Mouse (Mus musculus): Measurements from ENCODE around the gene Myo1e. TPM values are rescaled to one million over a fixed set of nuclear protein-coding genes. Genes with fewer than 3 reads are reported as not detected.

Gene Myo1e
- polyA plus RNA-seq, 1 experiment from 2014 or later = 11.2 TPM

DNA sequence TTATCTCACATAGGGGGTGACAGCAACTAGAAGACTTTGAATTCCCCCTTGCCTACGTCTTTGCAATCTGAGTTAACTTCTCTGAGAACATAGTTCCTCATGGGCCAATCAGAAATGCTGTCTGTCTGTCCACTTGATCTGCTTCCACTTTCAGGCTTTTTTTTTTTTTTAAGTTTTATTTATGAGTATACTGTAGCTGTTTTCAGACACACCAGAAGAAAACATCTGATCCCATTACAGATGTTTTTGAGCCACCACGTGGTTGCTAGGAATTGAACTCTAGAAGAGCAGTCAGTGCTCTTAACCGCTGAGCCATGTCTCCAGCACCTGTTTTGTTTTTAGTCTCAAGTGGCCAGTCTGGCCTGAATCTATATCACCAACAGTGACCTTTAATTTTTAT is 32.1 kb downstream of the Myo1e start:
- Histone ChIP-seq H3K36me3 (ENCODE audit: control insufficient read depth, insufficient read depth, low read length) (no peaks in the 10 kb centered on the region), H3K4me3 (ENCODE audit: control insufficient read depth in 1 of 2, insufficient read depth in 1 of 2, low read depth in 1 of 2, low read length in 2 of 2) (no peak overlapping the region), H3K27ac (replicated peaks in 1 of 2; ENCODE audit: control insufficient read depth in 1 of 2, insufficient read depth in 1 of 2, low read depth in 2 of 2, low read length in 2 of 2) (no peak overlapping the region), H3K27me3 (ENCODE audit: control insufficient read depth, insufficient read depth, low read length) (no peaks in the 10 kb centered on the region), H3K9ac (ENCODE audit: low read length) (no peak overlapping the region), H3K9me3 (ENCODE audit: control insufficient read depth, low read length) (no peaks in the 10 kb centered on the region), H3K4me1 (ENCODE audit: control insufficient read depth in 2 of 2, insufficient read depth in 2 of 2, low read length in 2 of 2) (peaks cover 13 to 19% of the 10 kb centered on the region in 2 experiments), H3K4me2 (ENCODE audit: low read length) (no peak overlapping the region)
- WGBS = 73% methylated on average over 3 of the region's 3 CpGs
- no peak for ATAC-seq (ENCODE audit: insufficient number of reproducible peaks, insufficient read depth, low FRiP score, low read depth)

DNA sequence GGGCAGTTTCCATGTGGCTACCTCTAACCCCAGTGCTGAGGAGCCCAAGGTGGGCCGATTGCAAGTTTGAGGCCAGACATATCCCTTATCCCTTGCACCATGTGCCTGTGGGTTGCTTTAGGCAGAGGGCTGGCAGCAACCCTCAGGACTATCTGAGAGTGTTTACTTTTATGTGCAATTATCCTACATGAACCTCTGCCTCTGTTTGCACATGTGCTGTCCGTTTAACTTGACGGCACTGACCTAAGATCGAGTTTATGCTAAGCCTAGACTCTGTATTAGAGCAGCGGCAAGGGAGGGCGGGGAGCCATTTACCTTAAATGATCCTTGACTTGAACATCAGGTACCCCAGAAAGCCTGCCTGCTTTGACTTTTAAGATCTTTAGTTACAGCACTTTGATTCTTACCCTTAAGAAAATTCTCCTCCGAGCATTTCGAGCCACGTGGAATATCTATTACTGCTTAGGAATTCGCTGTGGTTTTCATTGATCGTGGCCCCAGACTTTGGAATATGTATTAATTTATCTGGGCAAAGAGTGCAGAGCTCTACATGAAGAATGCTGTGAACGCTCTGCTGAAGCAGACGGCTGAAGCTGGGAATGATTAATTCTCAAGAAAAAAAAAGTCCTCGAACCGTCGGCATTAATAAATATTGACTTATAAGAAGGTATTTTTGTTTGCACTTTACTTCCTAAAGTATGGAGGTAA is 33.7 kb downstream of the Myo1e start:
- 89% methylated on average over 16 of the region's 16 CpGs for WGBS

GRCm38 (mm10) chr9:70241411-70241961 is 34.3 kb downstream of the Myo1e start:
- peaks cover 17 to 25% of the 10 kb centered on the region in 2 experiments for H3K4me1 ChIP-seq (ENCODE audit: control insufficient read depth in 2 of 2, insufficient read depth in 2 of 2, low read length in 2 of 2)
- no peaks in the 10 kb centered on the region for H3K9me3 ChIP-seq (ENCODE audit: control insufficient read depth, low read length)
- H3K4me3 ChIP-seq (ENCODE audit: control insufficient read depth in 1 of 2, insufficient read depth in 1 of 2, low read depth in 1 of 2, low read length in 2 of 2) = no peak overlapping the region
- 67% methylated on average over 8 of the region's 8 CpGs for WGBS
- H3K36me3 ChIP-seq (ENCODE audit: control insufficient read depth, insufficient read depth, low read length) = no peaks in the 10 kb centered on the region
- H3K4me2 ChIP-seq (ENCODE audit: low read length) = no peak overlapping the region
- ATAC-seq (ENCODE audit: insufficient number of reproducible peaks, insufficient read depth, low FRiP score, low read depth) = no peak
- H3K9ac ChIP-seq (ENCODE audit: low read length) = no peak overlapping the region
- H3K27me3 ChIP-seq (ENCODE audit: control insufficient read depth, insufficient read depth, low read length) = no peaks in the 10 kb centered on the region
- peak overlapping the region in 1 of 2 experiments; percentile 55; a peak in 1 of 4 replicates for H3K27ac ChIP-seq (replicated peaks in 1 of 2; ENCODE audit: control insufficient read depth in 1 of 2, insufficient read depth in 1 of 2, low read depth in 2 of 2, low read length in 2 of 2)

More for the DNA sequence above, 33.7 kb downstream of the Myo1e start:
- Histone ChIP-seq H3K4me2 (ENCODE audit: low read length) (no peak overlapping the region), H3K9ac (ENCODE audit: low read length) (no peak overlapping the region), H3K4me3 (ENCODE audit: control insufficient read depth in 1 of 2, insufficient read depth in 1 of 2, low read depth in 1 of 2, low read length in 2 of 2) (no peak overlapping the region), H3K9me3 (ENCODE audit: control insufficient read depth, low read length) (no peaks in the 10 kb centered on the region), H3K4me1 (ENCODE audit: control insufficient read depth in 2 of 2, insufficient read depth in 2 of 2, low read length in 2 of 2) (peaks cover 17 to 25% of the 10 kb centered on the region in 2 experiments), H3K36me3 (ENCODE audit: control insufficient read depth, insufficient read depth, low read length) (no peaks in the 10 kb centered on the region), H3K27ac (replicated peaks in 1 of 2; ENCODE audit: control insufficient read depth in 1 of 2, insufficient read depth in 1 of 2, low read depth in 2 of 2, low read length in 2 of 2) (no peak overlapping the region), H3K27me3 (ENCODE audit: control insufficient read depth, insufficient read depth, low read length) (no peaks in the 10 kb centered on the region)
- no peak for ATAC-seq (ENCODE audit: insufficient number of reproducible peaks, insufficient read depth, low FRiP score, low read depth)

DNA sequence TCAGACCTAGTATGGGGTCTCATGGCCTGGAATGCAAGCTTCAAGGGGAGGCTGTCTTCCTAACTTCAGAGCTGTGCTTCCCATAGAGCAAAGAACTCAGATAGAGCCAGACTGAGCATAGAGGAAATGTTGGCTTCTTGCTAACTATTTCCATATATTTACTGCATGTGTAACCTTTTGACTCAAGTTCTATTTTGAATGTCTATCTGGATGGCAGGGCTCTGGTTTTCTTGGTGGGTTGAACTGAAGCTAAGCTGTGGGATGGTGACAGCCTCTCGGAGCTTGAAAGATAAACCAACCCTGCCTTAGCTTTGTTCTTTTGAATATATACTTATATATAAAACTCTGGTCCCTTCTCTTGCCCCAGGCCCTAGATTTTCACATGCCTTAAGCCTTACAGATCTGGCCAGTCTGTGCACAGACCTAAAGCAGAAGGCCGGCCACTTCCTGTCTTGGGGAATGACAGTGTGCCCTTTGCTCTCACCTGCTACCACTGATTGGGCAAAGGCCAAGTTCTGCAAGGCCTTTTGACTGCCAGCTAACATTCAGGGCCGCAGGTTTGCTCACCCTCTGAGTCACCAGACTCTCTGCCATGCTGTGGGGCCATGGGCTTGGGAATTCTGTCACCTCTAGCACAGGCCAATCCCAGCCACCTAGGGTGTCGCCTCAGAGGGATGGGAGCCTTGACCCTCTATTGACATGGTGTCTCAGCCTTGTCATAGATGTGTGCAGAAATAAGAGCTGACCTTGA is 35.1 kb downstream of the Myo1e start:
- Histone ChIP-seq H3K27ac (replicated peaks in 1 of 2; ENCODE audit: control insufficient read depth in 1 of 2, insufficient read depth in 1 of 2, low read depth in 2 of 2, low read length in 2 of 2) (peak overlapping the region in 1 of 2 experiments; percentile 55; a peak in 3 of 4 replicates), H3K27me3 (ENCODE audit: control insufficient read depth, insufficient read depth, low read length) (no peaks in the 10 kb centered on the region), H3K9ac (ENCODE audit: low read length) (no peak overlapping the region), H3K4me1 (ENCODE audit: control insufficient read depth in 2 of 2, insufficient read depth in 2 of 2, low read length in 2 of 2) (peaks cover 17 to 25% of the 10 kb centered on the region in 2 experiments), H3K9me3 (ENCODE audit: control insufficient read depth, low read length) (no peaks in the 10 kb centered on the region), H3K4me3 (ENCODE audit: control insufficient read depth in 1 of 2, insufficient read depth in 1 of 2, low read depth in 1 of 2, low read length in 2 of 2) (no peak overlapping the region), H3K4me2 (ENCODE audit: low read length) (no peak overlapping the region), H3K36me3 (ENCODE audit: control insufficient read depth, insufficient read depth, low read length) (no peaks in the 10 kb centered on the region)
- 62% methylated on average over 4 of the region's 4 CpGs for WGBS
- no peak for ATAC-seq (ENCODE audit: insufficient number of reproducible peaks, insufficient read depth, low FRiP score, low read depth)

DNA sequence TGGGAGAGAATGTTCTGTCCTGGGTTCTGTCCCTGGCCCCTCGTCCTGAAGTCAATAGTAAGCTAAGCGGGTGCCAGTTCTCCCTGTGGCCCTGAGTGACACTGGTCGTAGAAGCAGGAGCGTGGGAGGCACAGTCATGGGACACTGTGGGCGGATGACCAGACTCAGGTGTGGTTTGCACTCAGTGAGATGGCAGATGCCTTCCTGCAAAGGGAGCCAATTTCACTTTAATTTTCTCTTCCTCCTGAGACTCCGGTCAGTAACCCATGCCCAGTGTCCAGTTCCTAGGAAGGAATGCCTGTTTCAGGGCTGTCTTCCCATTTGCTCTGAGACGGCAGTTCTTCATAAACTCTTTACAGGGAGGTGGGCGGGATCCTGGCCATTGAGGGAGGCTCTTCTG is 36.1 kb downstream of the Myo1e start:
- Histone ChIP-seq H3K4me2 (ENCODE audit: low read length) (no peak overlapping the region), H3K36me3 (ENCODE audit: control insufficient read depth, insufficient read depth, low read length) (no peaks in the 10 kb centered on the region), H3K4me3 (ENCODE audit: control insufficient read depth in 1 of 2, insufficient read depth in 1 of 2, low read depth in 1 of 2, low read length in 2 of 2) (no peak overlapping the region), H3K27me3 (ENCODE audit: control insufficient read depth, insufficient read depth, low read length) (no peaks in the 10 kb centered on the region), H3K9me3 (ENCODE audit: control insufficient read depth, low read length) (no peaks in the 10 kb centered on the region), H3K27ac (replicated peaks in 1 of 2; ENCODE audit: control insufficient read depth in 1 of 2, insufficient read depth in 1 of 2, low read depth in 2 of 2, low read length in 2 of 2) (no peak overlapping the region), H3K9ac (ENCODE audit: low read length) (no peak overlapping the region), H3K4me1 (ENCODE audit: control insufficient read depth in 2 of 2, insufficient read depth in 2 of 2, low read length in 2 of 2) (peaks cover 17 to 25% of the 10 kb centered on the region in 2 experiments)
- ATAC-seq (ENCODE audit: insufficient number of reproducible peaks, insufficient read depth, low FRiP score, low read depth) = no peak
- WGBS = 81% methylated on average over 8 of the region's 8 CpGs

- WGBS = 70% methylated on average over 2 of the region's 2 CpGs
- Histone ChIP-seq H3K4me3 (ENCODE audit: control insufficient read depth in 1 of 2, insufficient read depth in 1 of 2, low read depth in 1 of 2, low read length in 2 of 2) (no peak overlapping the region), H3K9me3 (ENCODE audit: control insufficient read depth, low read length) (no peaks in the 10 kb centered on the region), H3K27me3 (ENCODE audit: control insufficient read depth, insufficient read depth, low read length) (no peaks in the 10 kb centered on the region), H3K27ac (replicated peaks in 1 of 2; ENCODE audit: control insufficient read depth in 1 of 2, insufficient read depth in 1 of 2, low read depth in 2 of 2, low read length in 2 of 2) (no peak overlapping the region), H3K36me3 (ENCODE audit: control insufficient read depth, insufficient read depth, low read length) (no peaks in the 10 kb centered on the region), H3K4me2 (ENCODE audit: low read length) (no peak overlapping the region), H3K9ac (ENCODE audit: low read length) (no peak overlapping the region), H3K4me1 (ENCODE audit: control insufficient read depth in 2 of 2, insufficient read depth in 2 of 2, low read length in 2 of 2) (peaks cover 17 to 25% of the 10 kb centered on the region in 2 experiments)
- no peak for ATAC-seq (ENCODE audit: insufficient number of reproducible peaks, insufficient read depth, low FRiP score, low read depth)
Measured at GRCm38 (mm10) chr9:70243708-70244107, 36.6 kb downstream of the Myo1e start.

GRCm38 (mm10) chr9:70244115-70244514 is 37.0 kb downstream of the Myo1e start:
- Histone ChIP-seq H3K4me1 (ENCODE audit: control insufficient read depth in 2 of 2, insufficient read depth in 2 of 2, low read length in 2 of 2) (peaks cover 17 to 25% of the 10 kb centered on the region in 2 experiments), H3K9ac (ENCODE audit: low read length) (no peak overlapping the region), H3K27me3 (ENCODE audit: control insufficient read depth, insufficient read depth, low read length) (no peaks in the 10 kb centered on the region), H3K27ac (replicated peaks in 1 of 2; ENCODE audit: control insufficient read depth in 1 of 2, insufficient read depth in 1 of 2, low read depth in 2 of 2, low read length in 2 of 2) (no peak overlapping the region), H3K4me3 (ENCODE audit: control insufficient read depth in 1 of 2, insufficient read depth in 1 of 2, low read depth in 1 of 2, low read length in 2 of 2) (no peak overlapping the region), H3K9me3 (ENCODE audit: control insufficient read depth, low read length) (no peaks in the 10 kb centered on the region), H3K36me3 (ENCODE audit: control insufficient read depth, insufficient read depth, low read length) (no peaks in the 10 kb centered on the region), H3K4me2 (ENCODE audit: low read length) (no peak overlapping the region)
- 79% methylated on average over 7 of the region's 7 CpGs for WGBS
- no peak for ATAC-seq (ENCODE audit: insufficient number of reproducible peaks, insufficient read depth, low FRiP score, low read depth)

All from heart, embryonic 14.5 days (tissue).